ENCODE assay signal across 7 mouse cellular contexts in the genomic region with DNA sequence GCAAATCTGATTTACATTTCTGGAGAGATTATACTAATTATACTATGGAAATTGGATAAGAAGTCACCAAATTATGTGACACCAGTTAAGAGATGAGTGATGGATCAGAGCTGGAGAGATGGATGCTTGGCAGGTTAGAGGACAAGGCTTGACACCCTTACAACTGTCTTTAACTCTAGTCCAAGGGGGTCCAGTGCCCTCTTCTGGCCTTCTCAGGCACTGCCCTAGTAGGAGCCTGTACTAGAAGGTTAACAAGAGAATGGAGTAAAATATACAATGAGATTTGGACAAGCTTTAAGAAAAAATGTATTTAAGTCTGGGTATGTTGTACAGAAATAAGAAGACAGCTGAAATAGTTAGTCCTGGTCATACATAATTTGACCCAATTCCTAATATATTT. TPM values are rescaled to one million over a fixed set of nuclear protein-coding genes. Genes with fewer than 3 reads are reported as not detected.
DNase-seq lines count a peak whose midpoint lies in the region; TF ChIP-seq lines count a peak whose summit lies in the region.

No protein-coding gene starts in this region.

- no peak for DNase-seq in layer of hippocampus, adult 2 months (ENCODE audit: low spot score in 2 of 2)
- DNase-seq in layer of hippocampus, adult 9-10 months (ENCODE audit: low spot score) = no peak
- peak; percentile 73 for DNase-seq in T-cell, adult 2 months (ENCODE audit: low spot score)
- peak; percentile 57 for DNase-seq in gastrocnemius, adult 2 months
- peak; percentile 66 for DNase-seq in lung, postnatal 25 days (ENCODE audit: low spot score)
- DNase-seq in frontal cortex, postnatal 25 days (ENCODE audit: low spot score in 2 of 2) = no peak
- no peak for DNase-seq in Muller cell, postnatal 12 days (ENCODE audit: inconsistent ontology term)

- intact Hi-C loops in gastrocnemius, adult 2 months (cut with DNase I) = no loop called here

- no peak overlapping the region for H3K27ac ChIP-seq in layer of hippocampus, adult 2 months
- H3K27ac ChIP-seq in gastrocnemius, adult 2 months = no peak overlapping the region

- H3K4me3 ChIP-seq in layer of hippocampus, adult 2 months = no peak overlapping the region
- no peak overlapping the region for H3K4me3 ChIP-seq in gastrocnemius, adult 2 months

- peak; percentile 80 for TF ChIP-seq CTCF in layer of hippocampus, adult 2 months (conservative IDR thresholded peaks at IDR 0.05)
- TF ChIP-seq CTCF in gastrocnemius, adult 2 months (IDR thresholded peaks at IDR 0.05) = peak; percentile 75

RNA-seq across cellular contexts. Expression of gene Ap3m1, which starts 3.4 kb away (rescaled TPM):
- total RNA-seq in layer of hippocampus, adult 2 months (2021) = 10 to 100 TPM; 67.0 to 70.9 TPM
- 10 to 100 TPM; 34.6 to 41.0 TPM for total RNA-seq in gastrocnemius, adult 2 months (2021)

RNA-seq across cellular contexts. Expression of gene Adk, which starts 3.5 kb away (rescaled TPM):
- total RNA-seq in layer of hippocampus, adult 2 months (2021) = 10 to 100 TPM; 62.5 to 72.3 TPM
- total RNA-seq in gastrocnemius, adult 2 months (2021) = 100 to 1,000 TPM in 1 of 2 experiments, 10 to 100 TPM in 1; 77.1 to 152 TPM

Comparison
In these comparisons a context has a peak if more than half of its experiments do, and no peak if none do; other contexts are left out.
1. DNase-seq: peak in T-cell, adult 2 months (single experiment), gastrocnemius, adult 2 months (single experiment) and lung, postnatal 25 days (single experiment); none in layer of hippocampus, adult 2 months (0 of 2), layer of hippocampus, adult 9-10 months (single experiment), frontal cortex, postnatal 25 days (0 of 2) and Muller cell, postnatal 12 days (single experiment).